12 mouse cellular contexts compared by ENCODE assay signal in genomic region chrX:99148061-99148905, GRCm38 (mm10). TPM values are rescaled to one million over a fixed set of nuclear protein-coding genes. Genes with fewer than 3 reads are reported as not detected.
A peak's percentile ranks its signal among the peaks of the same experiment; 100 is the strongest.
DNase-seq lines count a peak whose midpoint lies in the region; ATAC-seq lines count a peak whose summit lies in the region.
"Had no signal": no experiment of that assay in that cellular context is flagged by ENCODE, and none has a peak within 500 bp of the region (broad histone marks: within the 10 kb centered on the region; RNA-seq: fewer than 3 reads in every experiment).

No protein-coding gene starts in this region.

- no peaks in the 10 kb centered on the region for H3K9me3 ChIP-seq in embryonic facial prominence, embryonic 14.5 days (ENCODE audit: control insufficient read depth, low read length)
- H3K9me3 ChIP-seq in embryonic facial prominence, embryonic 10.5 days, result no peaks in the 10 kb centered on the region
- H3K9me3 ChIP-seq: embryonic facial prominence, embryonic 15.5 days; limb, embryonic 12.5 days; megakaryocyte, embryonic 14.5 days had no signal

- H3K4me1 ChIP-seq in embryonic facial prominence, embryonic 14.5 days (ENCODE audit: control insufficient read depth, insufficient read depth, low read length), result no peaks in the 10 kb centered on the region; the same call in 1 of the 2 replicates
- H3K4me1 ChIP-seq in embryonic facial prominence, embryonic 10.5 days, result peaks cover 47% of the 10 kb centered on the region

- 52% methylated on average over 9 of the region's 11 CpGs for WGBS in embryonic facial prominence, embryonic 14.5 days
- WGBS in embryonic facial prominence, embryonic 10.5 days, result 43% methylated on average over 11 of the region's 11 CpGs

- peaks cover 45% of the 10 kb centered on the region for H3K36me3 ChIP-seq in embryonic facial prominence, embryonic 14.5 days (ENCODE audit: control insufficient read depth, insufficient read depth, low read length)
- peaks cover 65% of the 10 kb centered on the region for H3K36me3 ChIP-seq in embryonic facial prominence, embryonic 10.5 days (replicated peaks)

- ATAC-seq in embryonic facial prominence, embryonic 14.5 days (ENCODE audit: low read depth), result 0 out of 2 replicates have a peak, but pooled peaks have one; percentile 30
- ATAC-seq in granulocyte monocyte progenitor cell, adult 5-6 weeks (replicated peaks; ENCODE audit: poor library complexity, severe bottlenecking), result peak; percentile 31; the same call in 1 of the 2 replicates

- H3K4me2 ChIP-seq in embryonic facial prominence, embryonic 14.5 days (ENCODE audit: low read depth, low read length), result no peak overlapping the region
- H3K4me2 ChIP-seq: embryonic facial prominence, embryonic 15.5 days; limb, embryonic 12.5 days had no signal

- H3K4me3 ChIP-seq in embryonic facial prominence, embryonic 14.5 days (ENCODE audit: low read depth, low read length), result no peak overlapping the region
- H3K4me3 ChIP-seq in embryonic facial prominence, embryonic 10.5 days, result no peak overlapping the region
- H3K4me3 ChIP-seq: embryonic facial prominence, embryonic 15.5 days; limb, embryonic 12.5 days; megakaryocyte, embryonic 14.5 days had no signal

- H3K27ac ChIP-seq in embryonic facial prominence, embryonic 14.5 days (replicated peaks; ENCODE audit: low read depth, low read length), result no peak overlapping the region
- no peak overlapping the region; the same call in 1 of the 2 replicates for H3K27ac ChIP-seq in embryonic facial prominence, embryonic 10.5 days (replicated peaks)
- H3K27ac ChIP-seq: embryonic facial prominence, embryonic 15.5 days; limb, embryonic 12.5 days had no signal

- no peak overlapping the region for H3K9ac ChIP-seq in embryonic facial prominence, embryonic 14.5 days (ENCODE audit: low read depth, low read length)
- H3K9ac ChIP-seq: embryonic facial prominence, embryonic 15.5 days; limb, embryonic 12.5 days had no signal

- DNase-seq in embryonic facial prominence, embryonic 14.5 days (ENCODE audit: low spot score), result no peak
- DNase-seq in embryonic facial prominence, embryonic 10.5 days (ENCODE audit: low spot score), result no peak
- DNase-seq in MN1 (ENCODE audit: low spot score), result peak; percentile 31
- DNase-seq in kidney, postnatal 10 days, result peak; percentile 74
- DNase-seq in layer of hippocampus, adult 8-10 months (ENCODE audit: low spot score in 2 of 2), result no peak
- no peak for DNase-seq in spleen, postnatal 36 days (ENCODE audit: low spot score in 2 of 2)
- DNase-seq in ovary, postnatal 14 days (ENCODE audit: low spot score), result no peak
- DNase-seq: heart, adult 18-20 months had no signal

- H3K27me3 ChIP-seq in embryonic facial prominence, embryonic 14.5 days (replicated peaks; ENCODE audit: control insufficient read depth, insufficient read depth, low read length), result no peaks in the 10 kb centered on the region; the same call in 1 of the 2 replicates
- peaks cover 97% of the 10 kb centered on the region for H3K27me3 ChIP-seq in embryonic facial prominence, embryonic 10.5 days (replicated peaks; ENCODE audit: low read depth, poor library complexity, severe bottlenecking)

RNA-seq across cellular contexts. Expression of gene Efnb1, which starts 12.4 kb away (rescaled TPM):
- polyA plus RNA-seq in embryonic facial prominence, embryonic 14.5 days (2014; fragmentation: Nextera tagmentation; extraction: Ambion mirVana), result 36.7 and 41.4 TPM in 2 replicates
- polyA plus RNA-seq in embryonic facial prominence, embryonic 10.5 days (2016; fragmentation: Nextera tagmentation; extraction: Ambion mirVana), result 30.2 and 33.8 TPM in 2 replicates
- total RNA-seq in granulocyte monocyte progenitor cell, adult 5-6 weeks (2014; fragmentation: Nextera tagmentation), result 0.47 and 0.62 TPM in 2 replicates
- total RNA-seq in granulocyte monocyte progenitor cell, adult 5-6 weeks (2017), result 0.34 and 0.46 TPM in 2 replicates
- total RNA-seq in layer of hippocampus, adult 8-10 months (2022), result 10 to 100 TPM; 12.6 to 16.1 (median 14.9) TPM

Comparison
In these comparisons a context has a peak if more than half of its experiments do, and no peak if none do; other contexts are left out.
1. DNase-seq: peak in MN1 (single experiment) and kidney, postnatal 10 days (single experiment); none in embryonic facial prominence, embryonic 14.5 days (single experiment), embryonic facial prominence, embryonic 10.5 days (single experiment), layer of hippocampus, adult 8-10 months (0 of 2), spleen, postnatal 36 days (0 of 2) and ovary, postnatal 14 days (single experiment).
2. RNA of gene Efnb1, which starts 12.4 kb away (total RNA-seq): 12.6 to 16.1 TPM in layer of hippocampus, adult 8-10 months; 0.34 to 0.62 TPM in granulocyte monocyte progenitor cell, adult 5-6 weeks; every median in the first group is over 4 times any median in the second.